Mouse (Mus musculus) forebrain, embryonic 12.5 days (tissue): ENCODE results near the gene Slc39a11. TPM values are rescaled to one million over a fixed set of nuclear protein-coding genes. Genes with fewer than 3 reads are reported as not detected.

Experiments
- ATAC-seq: fragments of 200-750 bp; cut with Nextera tagmentation; 2 replicates; pipeline ENCODE4 v1.8.0; 2017; ENCODE audit warnings: moderate TSS enrichment; ENCODE audit not compliant: low FRiP score
- H3K27ac ChIP-seq: fragments of 300-500 bp; sonication (generic); 2 replicates; pipeline ENCODE4 v1.5.1; 2016; ENCODE audit warnings: mild to moderate bottlenecking
- H3K27me3 ChIP-seq: fragments of 300-500 bp; sonication (generic); 2 replicates; pipeline ENCODE4 v1.6.1; 2016; ENCODE audit warnings: mild to moderate bottlenecking
- H3K36me3 ChIP-seq: fragments of 300-500 bp; sonication (generic); replicated peaks from 2 replicates; pipeline ENCODE4 v1.6.1; 2016; ENCODE audit warnings: mild to moderate bottlenecking
- H3K4me1 ChIP-seq: fragments of 300-500 bp; sonication (generic); 2 replicates; pipeline ENCODE4 v1.6.1; 2016
- H3K4me2 ChIP-seq: fragments of 300-500 bp; sonication (generic); 2 replicates; pipeline ENCODE4 v1.6.1; 2016; ENCODE audit warnings: mild to moderate bottlenecking, moderate library complexity
- H3K4me3 ChIP-seq: fragments of 300-500 bp; sonication (generic); replicated peaks from 2 replicates; pipeline ENCODE4 v1.5.1; 2016; ENCODE audit warnings: mild to moderate bottlenecking
- H3K9ac ChIP-seq: fragments of 300-500 bp; sonication (generic); 2 replicates; pipeline ENCODE4 v1.6.1; 2016; ENCODE audit warnings: mild to moderate bottlenecking
- H3K9me3 ChIP-seq: fragments of 300-500 bp; sonication (generic); 2 replicates; pipeline ENCODE4 v1.6.1; 2016
- WGBS: fragments of 180-500 bp; shearing (Covaris S2); methylation state at CpG from one replicate; pipeline ENCODE4 v1.1.7; 2016; 5-methylcytosine and 5-hydroxymethylcytosine counted together
- polyA plus RNA-seq: library from polyadenylated mRNA; unstranded; fragments of >200 nt; fragmentation: Nextera tagmentation; extraction: Ambion mirVana; gene quantifications from 2 replicates; pipeline ENCODE4 v1.2.1, GENCODE M21; 2016

Gene Slc39a11
- polyA plus RNA-seq, 1 experiment from 2014 or later = 25.1 TPM

- H3K27me3 ChIP-seq = peaks cover 7% of the 10 kb centered on the region
- 49% methylated on average over 17 of the region's 17 CpGs for WGBS
- no peak for ATAC-seq
- no peak overlapping the region for H3K4me3 ChIP-seq
- no peak overlapping the region for H3K9ac ChIP-seq
- H3K9me3 ChIP-seq = no peaks in the 10 kb centered on the region
- no peak overlapping the region for H3K4me2 ChIP-seq
- peaks cover 34% of the 10 kb centered on the region for H3K4me1 ChIP-seq
- H3K36me3 ChIP-seq = no peaks in the 10 kb centered on the region
- H3K27ac ChIP-seq = 0 out of 2 replicates have a peak overlapping the region, but pooled peaks have one; percentile 31
Observed at GRCm38 (mm10) chr11:113291781-113292714, 357.8 kb downstream of the Slc39a11 start.

GRCm38 (mm10) chr11:113290911-113291310 lies 359.0 kb downstream of the Slc39a11 start:
- no peak overlapping the region for H3K4me2 ChIP-seq
- H3K4me1 ChIP-seq = peaks cover 34% of the 10 kb centered on the region
- H3K4me3 ChIP-seq = no peak overlapping the region
- WGBS = 83% methylated on average over 14 of the region's 14 CpGs
- no peak overlapping the region for H3K27ac ChIP-seq
- peaks cover 7% of the 10 kb centered on the region for H3K27me3 ChIP-seq
- no peak for ATAC-seq
- H3K9ac ChIP-seq = no peak overlapping the region
- H3K9me3 ChIP-seq = no peaks in the 10 kb centered on the region
- no peaks in the 10 kb centered on the region for H3K36me3 ChIP-seq

GRCm38 (mm10) chr11:113284951-113285741 lies 364.7 kb downstream of the Slc39a11 start:
- Histone ChIP-seq H3K4me3 (no peak overlapping the region), H3K27me3 (peaks cover 7% of the 10 kb centered on the region; the same call in 1 of the 2 replicates), H3K4me2 (0 out of 2 replicates have a peak overlapping the region, but pooled peaks have one; percentile 4), H3K9ac (no peak overlapping the region), H3K4me1 (peaks cover 18% of the 10 kb centered on the region), H3K36me3 (no peaks in the 10 kb centered on the region), H3K9me3 (no peaks in the 10 kb centered on the region), H3K27ac (no peak overlapping the region)
- WGBS = 68% methylated on average over 27 of the region's 27 CpGs
- no peak for ATAC-seq

- no peak for ATAC-seq
- Histone ChIP-seq H3K9ac (0 out of 2 replicates have a peak overlapping the region, but pooled peaks have one; percentile 17), H3K27me3 (no peaks in the 10 kb centered on the region), H3K4me1 (peaks cover 18% of the 10 kb centered on the region), H3K36me3 (no peaks in the 10 kb centered on the region), H3K4me2 (no peak overlapping the region), H3K27ac (0 out of 2 replicates have a peak overlapping the region, but pooled peaks have one; percentile 8), H3K4me3 (no peak overlapping the region), H3K9me3 (no peaks in the 10 kb centered on the region)
- WGBS = 42% methylated on average over 11 of the region's 11 CpGs
Observed at GRCm38 (mm10) chr11:113283376-113283811, 366.5 kb downstream of the Slc39a11 start.

GRCm38 (mm10) chr11:113278238-113278637 lies 371.6 kb downstream of the Slc39a11 start:
- WGBS = 93% methylated on average over 6 of the region's 6 CpGs
- Histone ChIP-seq H3K27ac (no peak overlapping the region), H3K4me3 (no peak overlapping the region), H3K9ac (no peak overlapping the region), H3K4me2 (no peak overlapping the region), H3K36me3 (no peaks in the 10 kb centered on the region), H3K4me1 (peaks cover 14% of the 10 kb centered on the region), H3K27me3 (no peaks in the 10 kb centered on the region), H3K9me3 (no peaks in the 10 kb centered on the region)
- ATAC-seq = no peak

- 55% methylated on average over 10 of the region's 10 CpGs for WGBS
- no peak for ATAC-seq
- Histone ChIP-seq H3K27me3 (no peaks in the 10 kb centered on the region), H3K9ac (no peak overlapping the region), H3K36me3 (no peaks in the 10 kb centered on the region), H3K9me3 (no peaks in the 10 kb centered on the region), H3K27ac (0 out of 2 replicates have a peak overlapping the region, but pooled peaks have one; percentile 13), H3K4me3 (no peak overlapping the region), H3K4me2 (no peak overlapping the region), H3K4me1 (peaks cover 11% of the 10 kb centered on the region)
Observed at GRCm38 (mm10) chr11:113277034-113277612, 372.8 kb downstream of the Slc39a11 start.

GRCm38 (mm10) chr11:113276518-113276917 lies 373.4 kb downstream of the Slc39a11 start:
- H3K4me2 ChIP-seq = no peak overlapping the region
- no peak overlapping the region for H3K9ac ChIP-seq
- 95% methylated on average over 8 of the region's 8 CpGs for WGBS
- H3K4me1 ChIP-seq = peaks cover 16% of the 10 kb centered on the region
- H3K27ac ChIP-seq = no peak overlapping the region
- no peaks in the 10 kb centered on the region for H3K36me3 ChIP-seq
- H3K27me3 ChIP-seq = no peaks in the 10 kb centered on the region
- no peaks in the 10 kb centered on the region for H3K9me3 ChIP-seq
- no peak overlapping the region for H3K4me3 ChIP-seq
- no peak for ATAC-seq

GRCm38 (mm10) chr11:113274037-113274436 lies 375.8 kb downstream of the Slc39a11 start:
- H3K27ac ChIP-seq = no peak overlapping the region
- H3K4me1 ChIP-seq = peaks cover 20% of the 10 kb centered on the region
- H3K9ac ChIP-seq = no peak overlapping the region
- no peaks in the 10 kb centered on the region for H3K36me3 ChIP-seq
- 92% methylated on average over 8 of the region's 8 CpGs for WGBS
- H3K4me2 ChIP-seq = no peak overlapping the region
- H3K4me3 ChIP-seq = no peak overlapping the region
- H3K27me3 ChIP-seq = no peaks in the 10 kb centered on the region
- no peaks in the 10 kb centered on the region for H3K9me3 ChIP-seq
- ATAC-seq = no peak

GRCm38 (mm10) chr11:113271857-113272256 lies 378.0 kb downstream of the Slc39a11 start:
- Histone ChIP-seq H3K36me3 (no peaks in the 10 kb centered on the region), H3K9ac (no peak overlapping the region), H3K27me3 (no peaks in the 10 kb centered on the region), H3K9me3 (no peaks in the 10 kb centered on the region), H3K27ac (peak overlapping the region; percentile 9; the same call in 1 of the 2 replicates), H3K4me1 (peaks cover 17% of the 10 kb centered on the region), H3K4me3 (no peak overlapping the region), H3K4me2 (no peak overlapping the region)
- 63% methylated on average over 6 of the region's 6 CpGs for WGBS
- ATAC-seq = no peak

- H3K9ac ChIP-seq = no peak overlapping the region
- WGBS = 95% methylated on average over 8 of the region's 8 CpGs
Observed at GRCm38 (mm10) chr11:113268831-113269319, 381.0 kb downstream of the Slc39a11 start.

GRCm38 (mm10) chr11:113267516-113268230 lies 382.2 kb downstream of the Slc39a11 start:
- no peaks in the 10 kb centered on the region for H3K27me3 ChIP-seq
- 0 out of 2 replicates have a peak overlapping the region, but pooled peaks have one; percentile 13 for H3K27ac ChIP-seq
- ATAC-seq = no peak
- no peak overlapping the region for H3K4me3 ChIP-seq
- 81% methylated on average over 17 of the region's 17 CpGs for WGBS
- H3K9ac ChIP-seq = no peak overlapping the region
- H3K4me2 ChIP-seq = no peak overlapping the region
- no peaks in the 10 kb centered on the region for H3K9me3 ChIP-seq
- peaks cover 17% of the 10 kb centered on the region; the same call in 1 of the 2 replicates for H3K4me1 ChIP-seq
- no peaks in the 10 kb centered on the region for H3K36me3 ChIP-seq

More at GRCm38 (mm10) chr11:113268831-113269319, 381.0 kb downstream of the Slc39a11 start:
- Histone ChIP-seq H3K4me3 (no peak overlapping the region), H3K4me2 (no peak overlapping the region), H3K27ac (no peak overlapping the region), H3K9me3 (no peaks in the 10 kb centered on the region), H3K27me3 (no peaks in the 10 kb centered on the region), H3K4me1 (peaks cover 16% of the 10 kb centered on the region; the same call in 1 of the 2 replicates), H3K36me3 (no peaks in the 10 kb centered on the region)
- no peak for ATAC-seq
